Mouse (Mus musculus) lung, postnatal 0 days (tissue): Measurements from ENCODE around the gene Nlrc3. TPM values are rescaled to one million over a fixed set of nuclear protein-coding genes. Genes with fewer than 3 reads are reported as not detected.
"Not testable (repeated sequence)": the region's sequence is repeated elsewhere in the genome, so short reads cannot be mapped to it uniquely, and the experiment has no call there.

Experiments used
- ATAC-seq: fragments of 200-750 bp; cut with Nextera tagmentation; 2 replicates; pipeline ENCODE4 v1.8.0; 2017; ENCODE audit warnings: moderate library complexity
- DNase-seq: peaks from one replicate; pipeline ENCODE4 v3.0.0-alpha.2; 2016; ENCODE audit warnings: low spot score
- H3K27ac ChIP-seq: fragments of 300-500 bp; sonication (generic); 2 replicates; pipeline ENCODE4 v1.5.1; 2014; ENCODE audit warnings: antibody characterized with exemption, mild to moderate bottlenecking, low read length, mixed read lengths
- H3K27me3 ChIP-seq: fragments of 300-500 bp; sonication (generic); replicated peaks from 2 replicates; pipeline ENCODE4 v1.6.1; 2014; ENCODE audit warnings: low read length, mixed read lengths; ENCODE audit not compliant: insufficient read depth
- H3K36me3 ChIP-seq: fragments of 300-500 bp; sonication (generic); 2 replicates; pipeline ENCODE4 v1.6.1; 2014; ENCODE audit warnings: low read length, mixed read lengths; ENCODE audit not compliant: insufficient read depth
- H3K4me1 ChIP-seq: fragments of 300-500 bp; sonication (generic); 2 replicates; pipeline ENCODE4 v1.6.1; 2014; ENCODE audit warnings: antibody characterized with exemption, low read depth, low read length, mixed read lengths; ENCODE audit not compliant: insufficient read depth
- H3K4me2 ChIP-seq: fragments of 300-500 bp; sonication (generic); replicated peaks from 2 replicates; pipeline ENCODE4 v1.6.1; 2014; ENCODE audit warnings: low read depth, mild to moderate bottlenecking, low read length, moderate library complexity, mixed read lengths
- H3K4me3 ChIP-seq: fragments of 300-500 bp; sonication (generic); 2 replicates; pipeline ENCODE4 v1.5.1; 2014; ENCODE audit warnings: low read depth, low read length
- H3K9ac ChIP-seq: fragments of 300-500 bp; sonication (generic); replicated peaks from 2 replicates; pipeline ENCODE4 v1.6.1; 2014; ENCODE audit warnings: low read depth, mild to moderate bottlenecking
- H3K9me3 ChIP-seq: fragments of 300-500 bp; sonication (generic); 2 replicates; pipeline ENCODE4 v1.6.1; 2016; ENCODE audit warnings: low read length, mixed read lengths
- CTCF ChIP-seq: IDR thresholded peaks from 2 replicates; pipeline ENCODE4 v1.5.1; 2016; ENCODE audit warnings: antibody characterized with exemption, mild to moderate bottlenecking
- EP300 ChIP-seq: IDR thresholded peaks from 2 replicates; pipeline ENCODE4 v1.6.1; 2016; ENCODE audit warnings: antibody characterized with exemption, mild to moderate bottlenecking, control low read depth
- WGBS: fragments of 180-500 bp; shearing (Covaris S2); extraction: QIAGEN DNeasy Blood & Tissue Kit; methylation state at CpG from one replicate; pipeline ENCODE4 v1.1.7; 2014; 5-methylcytosine and 5-hydroxymethylcytosine counted together
- polyA plus RNA-seq: library from polyadenylated mRNA; unstranded; fragments of >200 nt; fragmentation: Nextera tagmentation; extraction: Ambion mirVana; gene quantifications from 2 replicates; pipeline ENCODE4 v1.2.1, GENCODE M21; 2015

Gene Nlrc3
- polyA plus RNA-seq, 1 experiment from 2014 or later, result 0.88 TPM

DNA sequence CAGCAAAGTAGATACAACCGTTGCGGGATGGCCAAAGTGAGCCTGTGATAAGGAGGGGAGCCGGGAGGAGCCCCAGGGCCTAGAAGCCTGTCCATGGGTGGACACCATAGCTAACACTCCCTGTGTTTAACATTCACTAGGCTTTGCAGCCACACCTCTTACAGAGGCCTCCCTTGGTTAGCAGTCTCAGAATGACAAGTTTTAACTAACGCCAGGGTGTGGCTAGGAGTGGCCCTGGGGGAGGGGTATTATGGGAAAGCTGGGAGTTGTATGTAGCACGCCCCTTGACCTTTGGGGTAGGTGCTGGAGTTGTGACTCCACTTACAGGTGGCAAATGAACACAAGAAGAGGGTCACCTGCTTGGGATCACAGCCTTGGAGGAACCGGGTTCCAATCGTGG lies 774 bp downstream of the Nlrc3 start:
- Histone ChIP-seq H3K4me1 (no peaks in the 10 kb centered on the region), H3K4me2 (no peak overlapping the region), H3K27me3 (no peaks in the 10 kb centered on the region), H3K27ac (no peak overlapping the region), H3K36me3 (no peaks in the 10 kb centered on the region; the same call in 1 of the 2 replicates), H3K9ac (no peak overlapping the region), H3K4me3 (no peak overlapping the region), H3K9me3 (no peaks in the 10 kb centered on the region)
- TF ChIP-seq EP300 (no peak), CTCF (no peak)
- DNase-seq (no peak), ATAC-seq (no peak)
- WGBS, result 77% methylated on average over 7 of the region's 7 CpGs

DNA sequence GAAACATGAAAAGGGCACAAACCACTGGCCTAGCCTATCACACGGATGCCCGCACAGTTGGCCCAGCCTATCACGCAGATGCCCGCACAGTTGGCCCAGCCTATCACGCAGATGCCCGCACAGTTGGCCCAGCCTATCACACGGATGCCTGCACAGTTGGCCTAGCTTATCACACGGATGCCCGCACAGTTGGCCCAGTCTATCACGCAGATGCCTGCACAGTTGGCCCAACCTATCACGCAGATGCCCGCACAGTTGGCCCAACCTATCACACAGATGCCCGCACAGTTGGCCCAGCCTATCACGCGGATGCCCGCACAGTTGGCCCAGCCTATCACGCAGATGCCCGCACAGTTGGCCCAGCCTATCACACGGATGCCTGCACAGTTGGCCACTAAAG lies 2.0 kb downstream of the Nlrc3 start:
- not testable (repeated sequence) for H3K27ac ChIP-seq, H3K4me3 ChIP-seq, H3K9me3 ChIP-seq, H3K4me2 ChIP-seq, ATAC-seq, DNase-seq, H3K4me1 ChIP-seq, H3K36me3 ChIP-seq, H3K9ac ChIP-seq, H3K27me3 ChIP-seq
- 91% methylated on average over 19 of the region's 19 CpGs for whole genome bisulfite sequencing

DNA sequence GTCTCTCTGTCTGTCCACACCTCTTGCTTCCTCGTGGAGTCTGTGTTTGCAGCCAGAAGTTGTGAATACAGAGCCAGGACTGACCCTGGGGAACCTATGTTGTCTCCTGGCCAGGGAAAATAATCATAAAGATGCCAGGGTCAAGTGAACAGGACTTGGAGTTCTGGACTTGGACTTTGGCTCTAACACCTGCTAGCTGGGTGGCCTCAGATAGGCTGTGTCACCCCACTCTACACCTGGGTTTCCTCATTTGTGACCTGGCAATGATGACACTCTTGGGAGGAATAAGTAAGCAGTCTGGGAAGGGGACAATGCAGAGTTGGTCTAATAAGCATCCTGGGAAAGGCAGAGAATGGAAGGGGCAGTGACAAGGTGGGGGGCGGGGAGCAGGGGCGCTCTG lies 10.9 kb downstream of the Nlrc3 start:
- ATAC-seq (no peak), DNase-seq (no peak)
- no peaks in the 10 kb centered on the region for H3K9me3 ChIP-seq
- H3K27ac ChIP-seq, result no peak overlapping the region
- no peaks in the 10 kb centered on the region for H3K27me3 ChIP-seq
- 67% methylated on average over 3 of the region's 3 CpGs for WGBS
- no peak overlapping the region for H3K4me3 ChIP-seq
- no peaks in the 10 kb centered on the region for H3K4me1 ChIP-seq
- no peak overlapping the region for H3K4me2 ChIP-seq
- H3K36me3 ChIP-seq, result no peaks in the 10 kb centered on the region
- TF ChIP-seq EP300, result no peak
- no peak overlapping the region for H3K9ac ChIP-seq

DNA sequence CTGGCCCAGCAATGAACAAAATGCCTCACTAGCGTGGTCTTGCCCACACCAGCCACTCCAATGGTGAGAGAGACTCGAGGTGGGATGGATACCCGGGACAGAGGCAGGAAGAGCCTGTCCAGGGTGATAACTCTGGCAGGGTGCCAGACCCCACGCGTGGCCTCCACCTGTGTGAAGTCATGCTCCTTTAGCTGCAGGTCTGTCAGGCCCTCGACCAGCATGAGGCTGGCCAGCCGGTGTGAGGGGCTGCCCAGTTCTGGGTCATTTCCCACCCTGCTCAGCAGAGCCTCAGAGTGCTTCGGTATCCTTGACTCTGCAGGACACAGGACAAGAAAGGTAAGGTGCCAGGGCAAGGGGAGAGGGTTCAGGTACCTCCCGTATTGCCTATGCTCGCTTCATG lies 11.4 kb downstream of the Nlrc3 start:
- H3K36me3 ChIP-seq, result no peaks in the 10 kb centered on the region
- 61% methylated on average over 10 of the region's 10 CpGs for WGBS
- no peak overlapping the region for H3K27ac ChIP-seq
- H3K27me3 ChIP-seq, result no peaks in the 10 kb centered on the region
- TF ChIP-seq EP300, result no peak
- TF ChIP-seq CTCF, result no peak
- DNase-seq (no peak), ATAC-seq (no peak)
- no peaks in the 10 kb centered on the region for H3K9me3 ChIP-seq
- H3K4me3 ChIP-seq, result no peak overlapping the region
- H3K9ac ChIP-seq, result no peak overlapping the region
- no peak overlapping the region for H3K4me2 ChIP-seq
- H3K4me1 ChIP-seq, result no peaks in the 10 kb centered on the region

DNA sequence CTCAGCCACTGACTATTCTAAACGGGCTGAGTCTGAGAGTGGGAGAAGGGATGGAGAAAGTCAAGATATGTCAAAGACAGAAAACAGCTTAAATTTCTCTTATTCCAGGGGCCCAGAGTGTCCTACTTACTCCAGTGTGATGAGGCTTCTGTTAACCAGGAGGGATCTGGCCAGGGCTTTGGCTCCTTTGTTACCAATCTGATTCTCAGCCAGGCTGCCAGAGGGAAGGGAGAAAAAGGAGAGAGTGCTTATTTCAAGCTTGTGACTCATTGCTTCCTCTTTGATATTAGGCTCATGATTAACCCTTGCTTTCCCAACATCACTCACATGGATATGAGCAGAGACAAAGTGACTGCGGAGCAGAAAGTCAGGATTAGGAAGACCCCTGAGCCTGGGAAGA lies 17.2 kb downstream of the Nlrc3 start:
- Histone ChIP-seq H3K4me2 (no peak overlapping the region), H3K4me3 (no peak overlapping the region), H3K4me1 (no peaks in the 10 kb centered on the region), H3K9ac (no peak overlapping the region), H3K9me3 (no peaks in the 10 kb centered on the region), H3K27me3 (no peaks in the 10 kb centered on the region), H3K27ac (no peak overlapping the region), H3K36me3 (no peaks in the 10 kb centered on the region)
- TF ChIP-seq EP300 (no peak), CTCF (no peak)
- WGBS, result 39% methylated on average over 2 of the region's 2 CpGs
- 0 out of 2 replicates have a peak, but pooled peaks have one; percentile 16 for ATAC-seq
- peak; percentile 25 for DNase-seq

DNA sequence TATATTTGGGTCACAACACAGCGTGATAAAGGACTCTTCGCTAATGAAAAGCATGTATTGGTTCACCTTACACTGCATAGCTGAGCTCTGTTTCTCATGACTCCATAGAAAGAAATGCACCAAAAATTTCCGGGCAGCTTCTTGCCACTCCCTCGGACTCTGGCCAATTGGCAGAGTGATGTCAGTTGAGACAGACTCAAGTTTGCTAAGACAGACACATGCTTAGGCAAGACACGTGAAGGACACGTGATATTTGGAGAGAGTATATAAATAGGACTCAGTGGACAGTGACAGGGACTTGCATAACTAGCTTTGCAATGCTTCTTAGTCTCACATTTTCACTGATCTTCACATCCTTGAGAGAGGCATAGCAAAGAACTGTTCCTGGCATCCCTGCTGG lies 20.1 kb downstream of the Nlrc3 start:
- Histone ChIP-seq H3K4me2 (no peak overlapping the region), H3K36me3 (no peaks in the 10 kb centered on the region), H3K27ac (no peak overlapping the region), H3K9ac (no peak overlapping the region), H3K4me1 (no peaks in the 10 kb centered on the region), H3K9me3 (no peaks in the 10 kb centered on the region), H3K27me3 (no peaks in the 10 kb centered on the region), H3K4me3 (no peak overlapping the region)
- TF ChIP-seq EP300 (no peak), CTCF (no peak)
- WGBS, result 71% methylated on average over 6 of the region's 6 CpGs
- DNase-seq (peak; percentile 18), ATAC-seq (peak; percentile 32; the same call in 1 of the 2 replicates)

DNA sequence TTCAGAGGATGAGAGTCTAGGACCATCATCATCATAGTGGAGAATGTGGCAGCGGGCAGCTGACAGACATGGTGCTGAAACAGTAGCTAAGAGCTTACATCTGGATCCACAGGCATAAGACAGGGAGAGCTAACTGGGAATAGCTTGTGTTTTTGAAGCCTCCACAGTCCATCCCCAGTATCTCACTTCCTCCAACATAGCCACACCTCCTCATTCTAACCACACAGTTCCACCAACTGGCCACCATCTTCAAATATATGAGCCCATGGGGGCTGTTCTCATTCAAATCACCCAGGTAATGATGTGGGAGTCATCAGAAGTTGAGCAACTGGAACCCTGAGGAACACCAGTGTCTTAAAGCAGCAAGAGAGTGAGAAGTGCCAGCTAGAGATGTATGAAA lies 25.3 kb downstream of the Nlrc3 start:
- H3K9ac ChIP-seq, result no peak overlapping the region
- no peak overlapping the region for H3K27ac ChIP-seq
- H3K4me3 ChIP-seq, result no peak overlapping the region
- 96% methylated on average over 1 of the region's 1 CpGs for WGBS
- H3K4me2 ChIP-seq, result no peak overlapping the region
- no peak for DNase-seq
- H3K27me3 ChIP-seq, result no peaks in the 10 kb centered on the region
- H3K4me1 ChIP-seq, result no peaks in the 10 kb centered on the region
- TF ChIP-seq CTCF (no peak), EP300 (no peak)
- ATAC-seq, result no peak
- no peaks in the 10 kb centered on the region for H3K9me3 ChIP-seq
- H3K36me3 ChIP-seq, result no peaks in the 10 kb centered on the region
